Mouse (Mus musculus) ES-E14 (cell line): Measurements from ENCODE around the gene Cdh13. TPM values are rescaled to one million over a fixed set of nuclear protein-coding genes. Genes with fewer than 3 reads are reported as not detected.

Source experiments
- DNase-seq: peaks from one replicate; pipeline ENCODE4 v3.0.0-alpha.2; 2013; ENCODE audit warnings: low read depth, low spot score
- H3K27ac ChIP-seq: 2 replicates; pipeline ENCODE4 v1.5.1; 2012; ENCODE audit warnings: low read depth, mild to moderate bottlenecking, low read length, moderate library complexity, mixed read lengths; ENCODE audit not compliant: poor library complexity, insufficient read depth, severe bottlenecking
- H3K36me3 ChIP-seq: 2 replicates; pipeline ENCODE4 v1.6.1; 2012; ENCODE audit warnings: mild to moderate bottlenecking, low read length, moderate library complexity, mixed read lengths; ENCODE audit not compliant: control insufficient read depth, poor library complexity, insufficient read depth, severe bottlenecking
- H3K4me1 ChIP-seq, 2 experiments: fragments of 150-350 bp in 1 of 2; sonication (generic) in 1 of 2; 2 replicates each; pipeline ENCODE4 v1.6.1; 2012; ENCODE audit warnings: low read length in 2 of 2, mild to moderate bottlenecking in 1 of 2, mixed read lengths in 1 of 2; ENCODE audit not compliant: control insufficient read depth in 2 of 2, insufficient read depth in 2 of 2, poor library complexity in 1 of 2
- H3K4me3 ChIP-seq, 2 experiments: fragments of 150-350 bp in 1 of 2; sonication (generic) in 1 of 2; 2 replicates each; pipeline ENCODE4 v1.5.1; 2012; ENCODE audit warnings: low read length in 2 of 2, low read depth in 1 of 2, mild to moderate bottlenecking in 1 of 2, mixed read lengths in 1 of 2; ENCODE audit not compliant: insufficient read depth in 1 of 2, poor library complexity in 1 of 2, severe bottlenecking in 1 of 2
- H3K9ac ChIP-seq: 2 replicates; pipeline ENCODE4 v1.6.1; 2012; ENCODE audit warnings: low read depth, mild to moderate bottlenecking, low read length, mixed read lengths; ENCODE audit not compliant: poor library complexity, insufficient read depth, severe bottlenecking
- H3K9me3 ChIP-seq: fragments of 150-350 bp; sonication (generic); 2 replicates; pipeline ENCODE4 v1.6.1; 2012; ENCODE audit warnings: low read depth, mild to moderate bottlenecking, low read length; ENCODE audit not compliant: control insufficient read depth, insufficient read depth
- CHD2 ChIP-seq: IDR thresholded peaks from 2 replicates; pipeline ENCODE4 v1.6.1; 2014; ENCODE audit warnings: mild to moderate bottlenecking, low read depth, low read length, inconsistent platforms
- HCFC1 ChIP-seq: IDR thresholded peaks from 2 replicates; pipeline ENCODE4 v1.6.1; 2012; ENCODE audit warnings: low read length, inconsistent platforms, borderline replicate concordance; ENCODE audit not compliant: insufficient read depth
- MAFK ChIP-seq: IDR thresholded peaks from 2 replicates; pipeline ENCODE4 v1.6.1; 2014; ENCODE audit warnings: mild to moderate bottlenecking, low read depth, low read length, inconsistent platforms; ENCODE audit not compliant: insufficient read depth
- ZC3H11A ChIP-seq: IDR thresholded peaks from 2 replicates; pipeline ENCODE4 v1.6.1; 2012; ENCODE audit warnings: low read depth, mild to moderate bottlenecking, inconsistent platforms, low read length, borderline replicate concordance
- ZNF384 ChIP-seq: IDR thresholded peaks from 2 replicates; pipeline ENCODE4 v1.6.1; 2012; ENCODE audit warnings: low read depth, low read length, inconsistent platforms
- in situ Hi-C, 2 experiments: fragments of 600-800 bp; cut with MboI; formaldehyde crosslinking; loops; one replicate each; pipeline ENCODE4 v1.15.1; 2025; ENCODE audit warnings: low sequenced_read_pairs in 2 of 2, inconsistent platforms in 1 of 2; ENCODE audit not compliant: unreplicated experiment in 2 of 2
- total RNA-seq: library from RNA; depleted of rRNA; stranded (reverse); fragments of 300-350 nt; gene quantifications from 2 replicates; pipeline ENCODE4 v1.2.3, GENCODE M21; 2012

The Cdh13 gene
- total RNA-seq, 1 experiment, result 1.3 TPM

DNA sequence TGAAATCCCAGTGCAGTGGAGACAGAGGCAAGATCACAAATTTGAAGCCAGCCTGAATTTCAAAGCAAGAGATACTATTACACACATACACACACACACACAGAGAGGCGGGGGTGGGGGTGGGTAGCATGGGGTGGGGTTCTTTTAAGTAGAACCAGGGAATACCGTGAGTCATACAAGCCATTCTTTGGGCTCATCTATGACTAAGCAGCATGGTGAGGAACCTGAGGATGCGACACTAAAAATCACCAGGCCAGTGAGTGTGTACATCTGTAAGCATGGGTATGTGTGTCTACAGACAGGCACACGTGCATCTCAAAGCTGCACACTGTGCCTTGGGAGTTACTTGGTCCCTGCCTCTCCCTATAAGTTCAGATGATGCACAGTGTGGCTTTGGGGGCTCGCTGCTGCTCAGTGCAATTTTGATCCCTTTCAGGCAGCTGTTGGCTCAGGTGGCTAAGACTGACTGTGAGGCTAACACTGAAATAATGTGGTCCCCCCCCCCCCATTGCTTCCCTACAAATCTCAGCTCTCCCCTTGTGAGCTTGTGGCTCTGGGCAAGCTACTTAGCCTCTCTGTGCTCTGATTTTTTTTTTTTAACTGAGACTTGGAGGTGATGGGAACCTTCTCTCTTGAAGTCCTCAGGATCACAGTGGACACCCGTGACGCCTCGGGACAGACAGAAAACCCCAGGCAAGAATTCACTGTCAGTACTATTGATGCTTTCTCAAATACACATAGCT lies 255.5 kb downstream of the Cdh13 start:
- in situ Hi-C loops, result no loop called here
- H3K9me3 ChIP-seq, result no peaks in the 10 kb centered on the region
- no peaks in the 10 kb centered on the region for H3K36me3 ChIP-seq
- no peaks in the 10 kb centered on the region for H3K4me1 ChIP-seq
- no peak overlapping the region for H3K4me3 ChIP-seq
- no peak for DNase-seq
- TF ChIP-seq ZC3H11A (no peak), ZNF384 (no peak), HCFC1 (no peak), MAFK (no peak), CHD2 (no peak)
- H3K9ac ChIP-seq, result no peak overlapping the region
- no peak overlapping the region for H3K27ac ChIP-seq

DNA sequence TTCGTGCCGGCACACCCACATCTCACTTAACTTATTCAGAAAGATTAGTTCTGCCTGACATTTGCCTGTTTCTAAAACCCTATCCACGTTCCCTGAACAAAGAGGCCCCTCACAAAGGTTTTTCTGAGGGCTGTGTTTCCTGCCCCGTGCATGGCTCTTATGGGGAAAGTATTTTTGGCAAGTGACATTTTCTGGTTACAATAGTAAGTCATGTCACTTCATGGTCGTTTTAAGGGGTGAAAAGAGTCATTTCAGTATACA lies 256.0 kb downstream of the Cdh13 start:
- no peak overlapping the region for H3K27ac ChIP-seq
- H3K4me1 ChIP-seq, result no peaks in the 10 kb centered on the region
- in situ Hi-C loops, result no loop called here
- no peaks in the 10 kb centered on the region for H3K9me3 ChIP-seq
- no peak overlapping the region for H3K4me3 ChIP-seq
- no peak for DNase-seq
- TF ChIP-seq CHD2, result no peak
- no peaks in the 10 kb centered on the region for H3K36me3 ChIP-seq
- no peak overlapping the region for H3K9ac ChIP-seq

DNA sequence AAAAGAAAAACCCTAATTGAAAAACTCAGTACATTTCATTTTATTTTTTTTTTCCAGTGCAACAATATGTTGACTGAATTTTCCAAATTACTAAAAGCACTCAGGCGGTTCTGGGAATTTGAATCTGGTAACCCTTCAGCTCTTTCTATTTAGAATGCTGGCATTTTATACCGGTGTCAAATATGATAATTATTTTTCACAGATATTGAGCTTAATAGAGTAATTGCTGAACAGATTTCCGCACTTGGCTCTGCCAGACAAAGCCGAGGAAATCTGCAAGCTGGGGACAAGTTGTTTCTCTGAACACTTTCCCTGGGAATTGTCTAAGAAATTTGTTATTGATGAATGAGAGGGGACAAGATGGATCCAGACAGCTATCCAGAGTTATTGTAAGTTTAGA lies 256.4 kb downstream of the Cdh13 start:
- no peak overlapping the region for H3K4me3 ChIP-seq
- TF ChIP-seq MAFK, result no peak
- no peak for TF ChIP-seq ZC3H11A
- TF ChIP-seq ZNF384, result no peak
- no peak for TF ChIP-seq CHD2
- TF ChIP-seq HCFC1, result no peak
- no peak for DNase-seq
- H3K27ac ChIP-seq, result no peak overlapping the region
- H3K9ac ChIP-seq, result no peak overlapping the region
- H3K36me3 ChIP-seq, result no peaks in the 10 kb centered on the region
- in situ Hi-C loops, result no loop called here
- no peaks in the 10 kb centered on the region for H3K4me1 ChIP-seq
- H3K9me3 ChIP-seq, result no peaks in the 10 kb centered on the region

DNA sequence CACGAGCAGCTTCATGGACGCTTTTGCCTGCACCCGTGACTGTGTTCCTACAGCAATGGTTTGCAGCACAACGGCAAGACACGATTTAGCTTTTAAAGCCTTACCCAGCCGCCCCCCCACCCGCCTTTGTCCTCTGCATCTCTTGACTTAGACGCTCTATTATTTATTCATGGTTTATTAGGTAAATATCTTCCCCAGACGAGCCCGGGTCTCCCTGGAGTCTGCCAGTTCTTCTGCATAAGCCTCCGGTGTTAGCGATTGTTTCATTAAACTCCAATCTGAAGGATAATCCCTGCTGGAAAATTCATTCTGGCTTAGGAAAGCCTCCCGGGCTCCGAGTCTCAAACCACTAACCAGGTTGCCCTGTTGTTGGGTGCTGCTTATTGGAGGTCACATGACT lies 268.9 kb downstream of the Cdh13 start:
- in situ Hi-C loops, result no loop called here

DNA sequence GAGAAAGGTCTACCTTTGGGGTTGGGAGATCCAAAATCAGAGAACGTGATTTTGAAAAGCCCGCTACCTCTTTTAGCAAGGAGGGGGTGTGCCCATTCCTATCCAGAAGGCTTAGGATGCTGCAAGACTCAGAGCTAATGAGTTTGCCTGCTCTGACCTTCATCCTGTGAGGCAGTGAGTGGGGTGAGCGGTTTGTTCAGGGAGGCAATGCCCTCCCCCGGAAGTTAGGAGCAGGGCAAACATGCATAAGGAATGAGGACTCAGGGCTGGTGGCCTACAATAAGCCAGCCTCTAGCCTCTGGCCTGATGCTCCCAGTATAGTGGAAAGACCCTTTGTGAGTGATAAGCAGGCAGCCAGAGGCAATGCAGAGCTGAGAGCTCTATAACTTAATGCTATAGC lies 269.3 kb downstream of the Cdh13 start:
- TF ChIP-seq HCFC1 (no peak), ZNF384 (no peak), ZC3H11A (no peak), MAFK (no peak), CHD2 (no peak)
- no peaks in the 10 kb centered on the region for H3K4me1 ChIP-seq
- no peak for DNase-seq
- H3K36me3 ChIP-seq, result no peaks in the 10 kb centered on the region
- H3K9ac ChIP-seq, result no peak overlapping the region
- H3K27ac ChIP-seq, result no peak overlapping the region
- no peaks in the 10 kb centered on the region for H3K9me3 ChIP-seq
- in situ Hi-C loops, result no loop called here
- H3K4me3 ChIP-seq, result no peak overlapping the region

More for the DNA sequence above, 268.9 kb downstream of the Cdh13 start:
- Histone ChIP-seq H3K4me1 (no peaks in the 10 kb centered on the region), H3K36me3 (no peaks in the 10 kb centered on the region), H3K4me3 (no peak overlapping the region), H3K9me3 (no peaks in the 10 kb centered on the region), H3K27ac (no peak overlapping the region), H3K9ac (no peak overlapping the region)
- DNase-seq, result no peak
- no peak for TF ChIP-seq HCFC1
- TF ChIP-seq ZNF384, result no peak
- TF ChIP-seq MAFK, result no peak
- no peak for TF ChIP-seq ZC3H11A
- TF ChIP-seq CHD2, result no peak
